Mouse (Mus musculus): Measurements from ENCODE around the gene Stat3.
A peak's percentile ranks its signal among the peaks of the same experiment; 100 is the strongest.

The Stat3 gene

DNA sequence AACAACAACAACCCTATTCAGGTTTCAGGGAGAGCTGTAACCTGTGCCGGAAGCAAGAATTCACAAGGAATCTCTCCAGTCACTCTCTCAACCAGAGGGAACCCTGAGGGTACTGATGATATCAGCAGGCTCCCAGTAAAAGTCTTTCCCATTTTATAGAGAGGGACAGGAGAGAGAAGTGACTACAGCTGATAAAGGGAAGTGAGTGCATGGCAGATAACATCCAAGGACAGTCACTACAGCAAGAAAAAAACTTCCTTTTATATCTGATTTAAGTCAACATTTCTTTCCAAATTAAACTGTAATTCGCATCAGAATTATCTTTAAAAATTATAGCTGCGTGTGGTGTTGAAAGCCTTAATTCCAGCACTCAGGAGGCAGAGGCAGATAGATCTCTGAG, 12.0 kb downstream of the Stat3 start:
- DNase-seq (ENCODE audit: low read depth, low spot score): no peak

GRCm38 (mm10) chr11:100924386-100924919, 14.9 kb downstream of the Stat3 start:
- DNase-seq (ENCODE audit: low read depth, low spot score): no peak

DNA sequence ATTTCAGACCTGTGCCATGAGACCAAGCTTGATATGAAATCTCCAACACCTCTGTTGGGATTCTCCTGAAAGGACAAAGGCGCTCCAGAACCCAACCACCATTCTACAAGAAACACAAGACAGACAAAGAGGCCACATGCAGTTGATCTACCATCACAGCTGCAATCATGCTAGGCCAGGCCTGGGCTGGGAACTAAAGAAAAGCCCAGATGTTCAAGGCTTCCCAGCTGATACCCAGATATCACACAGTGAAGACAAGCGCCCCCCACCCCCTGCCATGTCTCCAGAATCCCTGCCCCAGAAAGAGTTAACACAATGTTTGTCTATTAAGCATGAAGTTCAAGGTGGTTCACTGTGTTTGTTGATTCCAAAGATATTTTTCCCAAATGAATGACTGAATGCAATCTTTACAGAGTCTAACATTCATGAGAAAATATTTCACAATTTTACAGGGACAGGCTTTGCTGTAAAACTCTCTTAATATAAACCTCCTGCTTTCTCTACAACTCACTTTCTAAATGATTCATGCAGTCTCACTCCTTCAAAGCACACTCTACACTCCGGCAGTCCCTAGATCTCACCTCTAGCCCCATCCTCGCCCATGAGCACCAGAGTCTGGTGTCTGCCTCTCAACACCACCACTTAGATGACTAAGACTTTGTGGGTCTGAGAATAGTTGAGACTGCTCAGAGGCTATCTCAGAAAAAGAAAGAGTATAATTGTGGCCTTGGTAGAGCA, 18.3 kb downstream of the Stat3 start:
- DNase-seq (ENCODE audit: low read depth, low spot score): no peak

GRCm38 (mm10) chr11:100918007-100918406, 21.3 kb downstream of the Stat3 start:
- DNase-seq (ENCODE audit: low read depth, low spot score): no peak

DNA sequence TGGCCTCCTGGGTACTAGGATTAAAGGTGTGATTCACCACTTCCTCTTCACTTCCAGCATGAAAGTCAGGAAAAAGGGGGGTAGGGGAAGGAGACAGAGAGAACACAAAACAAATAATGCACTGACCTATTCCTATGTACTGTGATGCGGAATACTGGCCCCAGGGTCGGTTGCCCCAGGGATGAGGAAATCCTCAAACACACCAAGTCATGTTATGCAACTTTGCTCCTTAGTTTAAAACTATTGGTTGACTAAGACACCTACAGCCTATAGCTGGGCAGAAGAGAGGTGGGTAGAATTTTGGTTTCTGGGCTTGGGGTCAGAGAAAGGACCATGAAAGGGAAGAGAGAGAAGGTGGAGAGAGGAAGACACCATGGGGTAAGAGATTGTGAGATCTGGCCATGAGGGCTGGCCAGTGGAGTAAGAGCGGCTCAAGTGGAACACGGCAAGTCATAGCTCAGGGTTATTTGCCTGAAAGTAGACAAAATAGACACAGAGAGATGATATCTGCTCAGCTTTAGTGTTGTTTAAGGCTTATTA, 22.8 kb downstream of the Stat3 start:
- no peak for DNase-seq (ENCODE audit: low read depth, low spot score)

- no peak for DNase-seq (ENCODE audit: low read depth, low spot score)
These were observed 24.3 kb downstream of the Stat3 start for GRCm38 (mm10) chr11:100915063-100915462.

- DNase-seq (ENCODE audit: low read depth, low spot score): no peak
These were observed 24.9 kb downstream of the Stat3 start for GRCm38 (mm10) chr11:100914415-100914814.

- DNase-seq (ENCODE audit: low read depth, low spot score): no peak
These were observed 26.8 kb downstream of the Stat3 start for GRCm38 (mm10) chr11:100912401-100913155.

- DNase-seq (ENCODE audit: low read depth, low spot score): no peak
These were observed 30.8 kb downstream of the Stat3 start for GRCm38 (mm10) chr11:100908567-100908966.

GRCm38 (mm10) chr11:100908112-100908511, 31.2 kb downstream of the Stat3 start:
- no peak for DNase-seq (ENCODE audit: low read depth, low spot score)

- no peak for DNase-seq (ENCODE audit: low read depth, low spot score)
These were observed 32.5 kb downstream of the Stat3 start for GRCm38 (mm10) chr11:100906885-100907284.

DNA sequence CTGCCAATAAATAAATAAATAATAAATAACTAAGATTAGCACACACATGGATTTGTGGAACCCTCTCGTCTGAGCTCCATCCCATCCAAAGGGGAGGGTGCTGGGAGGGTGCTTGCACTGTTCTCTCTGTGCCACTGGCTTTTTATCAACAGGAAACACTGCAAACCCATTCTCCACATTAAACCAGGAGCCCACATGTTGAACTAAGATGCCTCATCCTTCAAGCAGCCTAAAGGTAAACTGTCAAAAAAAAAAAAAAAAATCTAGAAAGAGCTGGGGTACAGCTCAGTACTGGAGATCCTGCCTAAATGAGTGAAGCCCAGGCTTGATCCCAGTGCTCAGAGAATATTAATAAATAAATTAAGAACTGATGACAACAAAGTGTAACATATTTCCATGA, 33.4 kb downstream of the Stat3 start:
- no peak for DNase-seq (ENCODE audit: low read depth, low spot score)

- DNase-seq (ENCODE audit: low read depth, low spot score): no peak
These were observed 34.6 kb downstream of the Stat3 start for GRCm38 (mm10) chr11:100904580-100905351.

- DNase-seq (ENCODE audit: low read depth, low spot score): no peak
These were observed 40.7 kb downstream of the Stat3 start for GRCm38 (mm10) chr11:100898441-100899199.

- DNase-seq (ENCODE audit: low read depth, low spot score): no peak
These were observed 41.8 kb downstream of the Stat3 start for GRCm38 (mm10) chr11:100897294-100898231.

DNA sequence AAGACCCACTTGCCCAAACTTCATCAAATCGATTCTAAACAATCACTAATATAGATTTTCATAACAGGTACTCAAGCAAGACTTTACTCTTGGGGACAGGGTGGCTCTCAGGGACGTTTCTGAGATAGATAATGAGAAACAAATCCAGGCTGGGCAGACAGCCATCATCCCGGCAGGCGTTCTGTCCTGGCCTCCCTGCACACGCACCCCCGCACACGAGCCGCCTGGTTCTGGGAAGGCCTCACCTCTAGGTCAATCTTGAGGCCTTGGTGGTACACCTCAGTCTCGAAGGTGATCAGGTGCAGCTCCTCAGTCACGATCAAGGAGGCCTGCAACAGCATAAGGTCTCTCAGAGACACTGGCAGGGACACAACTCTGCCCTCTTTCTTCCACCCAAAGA, 43.3 kb downstream of the Stat3 start:
- no peak for DNase-seq (ENCODE audit: low read depth, low spot score)

DNA sequence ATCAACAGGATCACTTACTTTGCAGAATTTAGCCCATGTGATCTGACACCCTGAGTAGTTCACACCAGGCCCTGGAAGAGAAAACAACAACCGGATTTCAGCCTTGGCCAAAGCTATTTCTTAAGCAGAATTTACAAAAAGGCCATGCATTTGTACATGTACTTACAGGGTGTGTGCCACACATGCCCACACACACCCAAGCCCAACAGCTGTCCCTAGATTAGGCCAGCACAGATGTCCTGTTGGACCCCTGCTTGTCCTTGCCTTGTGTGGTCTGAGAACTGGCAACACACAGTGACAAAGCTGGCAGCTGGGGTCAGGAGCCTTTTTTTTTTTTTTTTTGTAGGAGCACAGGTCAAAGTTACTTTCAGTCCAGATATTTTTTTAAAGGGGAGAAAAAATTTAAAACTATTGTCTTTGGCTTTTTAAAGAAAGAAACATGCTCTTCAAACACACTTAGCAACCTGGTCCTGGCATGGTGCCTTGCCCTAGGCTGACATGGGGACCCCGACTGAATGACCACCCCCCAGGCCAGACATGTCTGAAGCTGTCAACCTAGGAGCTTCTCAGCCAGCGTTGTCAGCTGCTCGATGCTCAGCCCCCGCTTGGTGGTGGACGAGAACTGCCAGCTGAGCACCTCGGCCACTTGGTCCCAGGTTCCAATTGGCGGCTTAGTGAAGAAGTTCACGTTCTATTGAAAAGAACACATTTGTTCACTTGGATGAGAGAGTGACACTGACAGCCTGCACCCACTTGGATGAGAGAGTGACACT, 45.0 kb downstream of the Stat3 start:
- no peak for DNase-seq (ENCODE audit: low read depth, low spot score)

GRCm38 (mm10) chr11:100893482-100893881, 45.9 kb downstream of the Stat3 start:
- peak; percentile 87 for DNase-seq (ENCODE audit: low read depth, low spot score)

GRCm38 (mm10) chr11:100892435-100892834, 46.9 kb downstream of the Stat3 start:
- no peak for DNase-seq (ENCODE audit: low read depth, low spot score)

All from R1 (cell line).